Mouse (Mus musculus) CD4-positive, CD25-positive, alpha-beta regulatory T cell, adult 4 months (primary cell): ENCODE results near the gene Cyb5d2. TPM values are rescaled to one million over a fixed set of nuclear protein-coding genes. Genes with fewer than 3 reads are reported as not detected.

Experiments
- ATAC-seq: one replicate; pipeline ENCODE4 v1.8.0; 2017
- polyA plus RNA-seq, 2 experiments: library from polyadenylated mRNA; unstranded; fragments of 100-300 nt; shearing (Covaris generic); gene quantifications; one replicate each; pipeline ENCODE4 v1.2.1; 2017

Gene Cyb5d2
- polyA plus RNA-seq, 2 experiments from 2014 or later, result 8.3 to 9.0 TPM

GRCm38 (mm10) chr11:72771461-72771860 lies 24.5 kb downstream of the Cyb5d2 start:
- ATAC-seq, result no peak

GRCm38 (mm10) chr11:72770816-72771215 lies 25.1 kb downstream of the Cyb5d2 start:
- no peak for ATAC-seq

- no peak for ATAC-seq
Observed at GRCm38 (mm10) chr11:72770324-72770723, 25.6 kb downstream of the Cyb5d2 start.

- ATAC-seq, result no peak
Observed at GRCm38 (mm10) chr11:72769061-72769460, 26.9 kb downstream of the Cyb5d2 start.

- ATAC-seq, result no peak
Observed at GRCm38 (mm10) chr11:72767716-72768115, 28.2 kb downstream of the Cyb5d2 start.

- no peak for ATAC-seq
Observed at GRCm38 (mm10) chr11:72764270-72764669, 31.7 kb downstream of the Cyb5d2 start.

GRCm38 (mm10) chr11:72760781-72761180 lies 35.2 kb downstream of the Cyb5d2 start:
- ATAC-seq, result no peak

GRCm38 (mm10) chr11:72759581-72759980 lies 36.4 kb downstream of the Cyb5d2 start:
- no peak for ATAC-seq

GRCm38 (mm10) chr11:72758316-72758715 lies 37.6 kb downstream of the Cyb5d2 start:
- no peak for ATAC-seq

- no peak for ATAC-seq
Observed at GRCm38 (mm10) chr11:72751956-72752355, 44.0 kb downstream of the Cyb5d2 start.

- no peak for ATAC-seq
Observed at GRCm38 (mm10) chr11:72739048-72739447, 56.9 kb downstream of the Cyb5d2 start.

GRCm38 (mm10) chr11:72737517-72737916 lies 58.4 kb downstream of the Cyb5d2 start:
- ATAC-seq, result peak; percentile 49

GRCm38 (mm10) chr11:72736320-72736719 lies 59.6 kb downstream of the Cyb5d2 start:
- ATAC-seq, result no peak

- ATAC-seq, result no peak
Observed at GRCm38 (mm10) chr11:72735519-72735860, 60.5 kb downstream of the Cyb5d2 start.

- ATAC-seq, result peak; percentile 51
Observed at GRCm38 (mm10) chr11:72734840-72735518, 61.0 kb downstream of the Cyb5d2 start.

GRCm38 (mm10) chr11:72733736-72734135 lies 62.2 kb downstream of the Cyb5d2 start:
- ATAC-seq, result no peak

Other genes starting within 250 kb of the Cyb5d2 start
- 1 to 10 TPM in 1 of 2 experiments, under 1 TPM in 1; 0.86 to 1.6 TPM for gene Spns3, start 245.6 kb downstream of the Cyb5d2 start, polyA plus RNA-seq
- 10 to 100 TPM; 39.8 to 44.8 TPM for gene Ube2g1, start 188.9 kb downstream of the Cyb5d2 start, polyA plus RNA-seq
- gene Ankfy1, start 106.1 kb downstream of the Cyb5d2 start, polyA plus RNA-seq, result 10 to 100 TPM; 30.3 to 44.4 TPM
- gene Zzef1, start 84 bp upstream of the Cyb5d2 start, polyA plus RNA-seq, result 10 to 100 TPM; 25.7 to 32.2 TPM
- gene Atp2a3, start 165.0 kb upstream of the Cyb5d2 start, polyA plus RNA-seq, result 10 to 100 TPM; 57.5 to 89.4 TPM
- under 1 TPM in 1 of 2 experiments, not detected in 1; 0.39 TPM for gene P2rx1, start 203.0 kb upstream of the Cyb5d2 start, polyA plus RNA-seq
- 1 to 10 TPM; 2.3 to 5.8 TPM for gene Camkk1, start 222.9 kb upstream of the Cyb5d2 start, polyA plus RNA-seq